ENCODE assay signal across 12 mouse cellular contexts in the genomic region with DNA sequence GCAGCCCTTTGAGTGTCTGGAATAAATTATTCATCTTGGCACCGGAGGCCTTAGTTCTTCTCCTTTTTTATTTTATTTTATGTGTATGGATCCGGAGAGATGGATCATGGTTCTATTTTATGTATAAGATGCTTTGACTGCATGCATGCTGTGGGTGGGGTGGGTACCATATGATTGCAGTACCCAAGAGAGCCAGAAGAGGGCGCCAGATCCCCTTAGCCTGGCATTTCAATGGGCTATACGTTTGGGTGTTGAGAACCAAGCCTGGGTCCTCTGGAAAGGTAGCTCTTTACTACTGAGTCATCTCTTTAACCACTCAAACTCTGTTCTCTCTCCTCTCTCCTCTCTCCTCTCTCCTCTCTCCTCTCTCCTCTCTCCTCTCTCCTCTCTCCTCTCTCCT. TPM values are rescaled to one million over a fixed set of nuclear protein-coding genes. Genes with fewer than 3 reads are reported as not detected.
A peak's percentile ranks its signal among the peaks of the same experiment; 100 is the strongest.
DNase-seq lines count a peak whose midpoint lies in the region; ATAC-seq and TF ChIP-seq lines count a peak whose summit lies in the region.
"Had no signal": no experiment of that assay in that cellular context is flagged by ENCODE, and none has a peak within 500 bp of the region (broad histone marks: within the 10 kb centered on the region; RNA-seq: fewer than 3 reads in every experiment).

No protein-coding gene starts in this region.

- DNase-seq in kidney, postnatal 0 days (ENCODE audit: low spot score) = no peak
- DNase-seq in kidney, adult 9 months = no peak
- no peak for DNase-seq in CH12.LX (ENCODE audit: extremely low read depth)
- peak; percentile 10 for DNase-seq in MEL (ENCODE audit: low read depth, low spot score)
- DNase-seq in gastrocnemius, adult 8-10 months (ENCODE audit: low spot score in 2 of 2) = no peak
- no peak for DNase-seq in c-Kit-positive CD71-positive TER-119-positive erythroid progenitor cells, embryonic 14.5 days (ENCODE audit: low spot score)
- DNase-seq: gastrocnemius, postnatal 25 days had no signal

- no peaks in the 10 kb centered on the region for H3K79me2 ChIP-seq in CH12.LX (replicated peaks; ENCODE audit: control insufficient read depth, extremely low read depth, insufficient read depth, poor library complexity, severe bottlenecking)
- H3K79me2 ChIP-seq in MEL (ENCODE audit: control insufficient read depth, insufficient read depth, low read length, poor library complexity) = no peaks in the 10 kb centered on the region

- dilution Hi-C loops in CH12.LX (cut with MboI; ENCODE audit: extremely low pct_ligation_motif_present, extremely low pct_unique_long_range_greater_than_20kb, low sequenced_read_pairs) = no loop called here

- no peaks in the 10 kb centered on the region for H3K9me3 ChIP-seq in kidney, postnatal 0 days (replicated peaks; ENCODE audit: low read length)
- H3K9me3 ChIP-seq in CH12.LX (replicated peaks; ENCODE audit: low read length) (peaks cover 22% of the 10 kb centered on the region), MEL (replicated peaks; ENCODE audit: insufficient read depth, low read length) (no peaks in the 10 kb centered on the region)
- H3K9me3 ChIP-seq: embryonic facial prominence, embryonic 12.5 days; limb, embryonic 12.5 days had no signal

- no peaks in the 10 kb centered on the region for H3K27me3 ChIP-seq in kidney, postnatal 0 days (ENCODE audit: insufficient read depth, low read length)
- H3K27me3 ChIP-seq in CH12.LX (replicated peaks) = no peaks in the 10 kb centered on the region
- H3K27me3 ChIP-seq in MEL (ENCODE audit: control insufficient read depth in 1 of 2, insufficient read depth in 2 of 2, low read length in 2 of 2) = no peaks in the 10 kb centered on the region
- no peaks in the 10 kb centered on the region for H3K27me3 ChIP-seq in small intestine, adult 2 months (ENCODE audit: control insufficient read depth, insufficient read depth, low read length)
- H3K27me3 ChIP-seq: embryonic facial prominence, embryonic 12.5 days had no signal

- H3K4me2 ChIP-seq in kidney, postnatal 0 days (ENCODE audit: low read length) = no peak overlapping the region
- H3K4me2 ChIP-seq in CH12.LX (ENCODE audit: insufficient read depth, low read depth, poor library complexity, severe bottlenecking) = no peak overlapping the region
- H3K4me2 ChIP-seq: embryonic facial prominence, embryonic 12.5 days; limb, embryonic 12.5 days; midbrain, embryonic 11.5 days had no signal

- in situ Hi-C loops in CH12.LX (cut with MboI; ENCODE audit: low pct_ligation_motif_present, low pct_unique_long_range_greater_than_20kb, low sequenced_read_pairs) = no loop called here

- H3K4me3 ChIP-seq in kidney, postnatal 0 days (replicated peaks; ENCODE audit: low read depth, low read length) = no peak overlapping the region
- H3K4me3 ChIP-seq in CH12.LX (replicated peaks in 1 of 3; ENCODE audit: low read depth in 2 of 3, low read length in 2 of 3, poor library complexity in 1 of 3) = no peak overlapping the region
- H3K4me3 ChIP-seq in MEL (ENCODE audit: control insufficient read depth in 1 of 2, insufficient read depth in 1 of 2, low read depth in 2 of 2, low read length in 2 of 2) = no peak overlapping the region
- no peak overlapping the region for H3K4me3 ChIP-seq in small intestine, adult 2 months (ENCODE audit: low read depth, low read length)
- H3K4me3 ChIP-seq: embryonic facial prominence, embryonic 12.5 days; limb, embryonic 12.5 days had no signal

- peak; percentile 65 for TF ChIP-seq CTCF in kidney, postnatal 0 days (IDR thresholded peaks at IDR 0.05; ENCODE audit: low read depth)
- TF ChIP-seq CTCF in CH12.LX (conservative IDR thresholded peaks at IDR 0.05 in 1 of 2, IDR thresholded peaks at IDR 0.05 in 1 of 2; ENCODE audit: low read depth in 2 of 2, low read length in 2 of 2) (peak in 1 of 2 experiments; percentile 38; a peak in 1 of 4 replicates), MEL (IDR thresholded peaks at IDR 0.05 in 2 of 3, conservative IDR thresholded peaks at IDR 0.05 in 1 of 3; ENCODE audit: control insufficient read depth in 1 of 3, insufficient read depth in 1 of 3, low read depth in 2 of 3, low read length in 3 of 3, poor library complexity in 1 of 3, severe bottlenecking in 1 of 3) (peak; percentile 10 to 23 (median 17); a peak in 3 of 6 replicates)
- TF ChIP-seq CTCF in small intestine, adult 2 months (IDR thresholded peaks at IDR 0.05; ENCODE audit: extremely low read depth, insufficient read length, insufficient replicate concordance, low read depth, low read length) = peak; percentile 51; the same call in 1 of the 2 replicates

- H3K4me1 ChIP-seq in kidney, postnatal 0 days (replicated peaks; ENCODE audit: insufficient read depth, low read length) = no peaks in the 10 kb centered on the region
- no peaks in the 10 kb centered on the region for H3K4me1 ChIP-seq in CH12.LX (ENCODE audit: control insufficient read depth in 1 of 2, insufficient read depth in 2 of 2)
- H3K4me1 ChIP-seq in MEL (ENCODE audit: control insufficient read depth in 1 of 2, insufficient read depth in 2 of 2, low read length in 2 of 2) = no peaks in the 10 kb centered on the region
- H3K4me1 ChIP-seq in small intestine, adult 2 months (ENCODE audit: control insufficient read depth, insufficient read depth, insufficient read length, low read length) = no peaks in the 10 kb centered on the region
- H3K4me1 ChIP-seq: embryonic facial prominence, embryonic 12.5 days; limb, embryonic 12.5 days had no signal

- H3K9ac ChIP-seq in kidney, postnatal 0 days (ENCODE audit: low read depth, low read length) = no peak overlapping the region
- H3K9ac ChIP-seq in CH12.LX (ENCODE audit: insufficient read depth, low read depth) (no peak overlapping the region), MEL (ENCODE audit: control insufficient read depth, low read depth, low read length, poor library complexity, severe bottlenecking) (no peak overlapping the region)
- H3K9ac ChIP-seq: embryonic facial prominence, embryonic 12.5 days; limb, embryonic 12.5 days had no signal

- no peaks in the 10 kb centered on the region for H3K36me3 ChIP-seq in kidney, postnatal 0 days (ENCODE audit: insufficient read depth, low read length)
- no peaks in the 10 kb centered on the region for H3K36me3 ChIP-seq in CH12.LX (replicated peaks in 1 of 2; ENCODE audit: control insufficient read depth in 1 of 2, insufficient read depth in 1 of 2, low read length in 1 of 2)
- H3K36me3 ChIP-seq in MEL (ENCODE audit: control insufficient read depth in 1 of 2, insufficient read depth in 2 of 2, low read length in 2 of 2) = no peaks in the 10 kb centered on the region
- no peaks in the 10 kb centered on the region for H3K36me3 ChIP-seq in small intestine, adult 2 months (ENCODE audit: control insufficient read depth, insufficient read depth, low read length)
- H3K36me3 ChIP-seq: embryonic facial prominence, embryonic 12.5 days; limb, embryonic 12.5 days had no signal

- TF ChIP-seq RAD21 in CH12.LX (IDR thresholded peaks at IDR 0.05; ENCODE audit: low read depth, low read length) (peak; percentile 7), MEL (IDR thresholded peaks at IDR 0.05; ENCODE audit: low read depth, low read length) (peak; percentile 24)

- TF ChIP-seq POLR2A in CH12.LX (IDR thresholded peaks at IDR 0.05; ENCODE audit: low read depth, low read length) (no peak), MEL (IDR thresholded peaks at IDR 0.05; ENCODE audit: control insufficient read depth in 1 of 2, insufficient read depth in 1 of 2, low read depth in 1 of 2, low read length in 2 of 2, poor library complexity in 1 of 2) (no peak)
- TF ChIP-seq POLR2A in small intestine, adult 2 months (IDR thresholded peaks at IDR 0.05; ENCODE audit: low read depth, low read length) = no peak

- no peak overlapping the region for H3K27ac ChIP-seq in kidney, postnatal 0 days
- no peak overlapping the region for H3K27ac ChIP-seq in CH12.LX (ENCODE audit: insufficient read depth, low read depth)
- H3K27ac ChIP-seq in MEL (ENCODE audit: control insufficient read depth, low read depth, low read length) = no peak overlapping the region
- no peak overlapping the region for H3K27ac ChIP-seq in small intestine, adult 2 months (ENCODE audit: insufficient read depth, low read depth, low read length)
- H3K27ac ChIP-seq: embryonic facial prominence, embryonic 12.5 days; limb, embryonic 12.5 days had no signal

- TF ChIP-seq EP300 in CH12.LX (IDR thresholded peaks at IDR 0.05; ENCODE audit: low read length) = no peak
- TF ChIP-seq EP300 in MEL (IDR thresholded peaks at IDR 0.05; ENCODE audit: low read depth in 1 of 2, low read length in 2 of 2) = no peak

- WGBS in kidney, postnatal 0 days = 40% methylated on average over 4 of the region's 4 CpGs
- 38% methylated on average over 4 of the region's 4 CpGs for WGBS in small intestine, adult 2 months

- no peak for ATAC-seq in kidney, postnatal 0 days (replicated peaks; ENCODE audit: low FRiP score, low read depth)

RNA-seq across cellular contexts. Expression of a gene that starts 19.4 kb away (rescaled TPM):
- 1.3 and 1.4 TPM in 2 replicates for polyA plus RNA-seq in kidney, postnatal 0 days (2015; fragmentation: Nextera tagmentation; extraction: Ambion mirVana)
- total RNA-seq in CH12.LX (2012; rRNA removed) = 0.29 and 0.34 TPM in 2 replicates
- 0.39 and 0.50 TPM in 2 replicates for total RNA-seq in CH12.LX (2014; rRNA removed)
- 0.23 TPM in 1 of 2 replicates, not detected in the other for polyA plus RNA-seq in CH12.LX (2012; ENCODE audit: insufficient read length, low read depth)
- not detected in 2 replicates for total RNA-seq in MEL (2012; rRNA removed)
- polyA plus RNA-seq in MEL (2012; ENCODE audit: insufficient read depth in 1 of 2, insufficient read length in 2 of 2, low read depth in 1 of 2, low replicate concordance in 2 of 2, missing spikeins in 1 of 2) = not detected
- 0.10 and 0.23 TPM in 2 replicates for polyA plus RNA-seq in small intestine, adult 2 months (2012; rRNA removed)
- total RNA-seq in gastrocnemius, adult 8-10 months (2022) = not detected

RNA-seq across cellular contexts. Expression of a gene that starts 23.5 kb away (rescaled TPM):
- 1.2 and 1.8 TPM in 2 replicates for polyA plus RNA-seq in kidney, postnatal 0 days (2015; fragmentation: Nextera tagmentation; extraction: Ambion mirVana)
- not detected in 2 replicates for total RNA-seq in CH12.LX (2012; rRNA removed)
- not detected in 2 replicates for total RNA-seq in CH12.LX (2014; rRNA removed)
- not detected in 2 replicates for polyA plus RNA-seq in CH12.LX (2012; ENCODE audit: insufficient read length, low read depth)
- not detected in 2 replicates for total RNA-seq in MEL (2012; rRNA removed)
- not detected for polyA plus RNA-seq in MEL (2012; ENCODE audit: insufficient read depth in 1 of 2, insufficient read length in 2 of 2, low read depth in 1 of 2, low replicate concordance in 2 of 2, missing spikeins in 1 of 2)
- polyA plus RNA-seq in small intestine, adult 2 months (2012; rRNA removed) = 0.18 and 0.53 TPM in 2 replicates
- total RNA-seq in gastrocnemius, adult 8-10 months (2022) = not detected
- total RNA-seq: gastrocnemius, postnatal 25 days had no signal
- polyA plus RNA-seq: embryonic facial prominence, embryonic 12.5 days; intestine, embryonic 14.5 days; limb, embryonic 12.5 days had no signal

RNA-seq across cellular contexts. Expression of a gene that starts 46.7 kb away (rescaled TPM):
- polyA plus RNA-seq in kidney, postnatal 0 days (2015; fragmentation: Nextera tagmentation; extraction: Ambion mirVana) = 1.1 and 1.8 TPM in 2 replicates
- not detected in 2 replicates for total RNA-seq in CH12.LX (2012; rRNA removed)
- not detected in 2 replicates for total RNA-seq in CH12.LX (2014; rRNA removed)
- not detected in 2 replicates for polyA plus RNA-seq in CH12.LX (2012; ENCODE audit: insufficient read length, low read depth)
- total RNA-seq in MEL (2012; rRNA removed) = not detected in 2 replicates
- polyA plus RNA-seq in MEL (2012; ENCODE audit: insufficient read depth in 1 of 2, insufficient read length in 2 of 2, low read depth in 1 of 2, low replicate concordance in 2 of 2, missing spikeins in 1 of 2) = not detected
- polyA plus RNA-seq in small intestine, adult 2 months (2012; rRNA removed) = 3.5 and 21.3 TPM in 2 replicates
- total RNA-seq in gastrocnemius, adult 8-10 months (2022) = not detected
- total RNA-seq: gastrocnemius, postnatal 25 days had no signal
